Mouse (Mus musculus) hindlimb bud, embryonic 11.5 days (tissue): ENCODE data around the gene Gm20890.
"Not testable (repeated sequence)": the region's sequence is repeated elsewhere in the genome, so short reads cannot be mapped to it uniquely, and the experiment has no call there.

Experiments used
- DNase-seq: peaks from one replicate; pipeline ENCODE4 v3.0.0-alpha.2; 2012; ENCODE audit warnings: low read depth, low spot score; ENCODE audit errors: extremely low spot score

Gm20890 gene

DNA sequence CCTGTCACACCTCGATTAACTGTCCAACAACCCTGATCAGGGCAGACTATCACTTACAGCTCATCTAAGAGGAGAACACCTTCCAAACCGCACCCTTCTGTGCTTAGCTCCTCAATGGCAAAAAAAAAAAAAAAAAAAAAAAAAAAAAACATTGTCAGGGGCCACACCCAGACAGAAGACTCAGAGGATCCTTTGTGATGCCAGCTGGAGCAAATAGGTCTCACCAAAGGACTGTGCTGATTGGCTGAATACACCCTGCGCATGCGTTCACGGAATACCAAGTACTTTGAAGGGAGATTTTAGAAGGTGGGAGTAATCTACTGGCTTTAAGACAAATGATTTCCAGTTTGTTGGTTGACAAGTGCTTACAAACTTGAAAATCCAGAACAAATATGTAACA is at the start of gene Gm20890:
Gene Gm20890 (minus strand): TSS at position 101 of the 400 bp plus-strand sequence.
- DNase-seq, result not testable (repeated sequence)
